Mouse (Mus musculus) limb, embryonic 11.5 days (tissue): ENCODE measurements around the gene Ncam1. TPM values are rescaled to one million over a fixed set of nuclear protein-coding genes. Genes with fewer than 3 reads are reported as not detected.

Experiments used
- ATAC-seq: fragments of 200-750 bp; cut with Nextera tagmentation; 2 replicates; pipeline ENCODE4 v1.8.0; 2017; ENCODE audit warnings: low read depth; ENCODE audit not compliant: insufficient number of reproducible peaks, low FRiP score, low TSS enrichment
- DNase-seq: peaks from one replicate; pipeline ENCODE4 v3.0.0-alpha.2; 2015; ENCODE audit warnings: low spot score
- H3K27ac ChIP-seq: fragments of 300-500 bp; sonication (generic); replicated peaks from 2 replicates; pipeline ENCODE4 v1.5.1; 2014; ENCODE audit warnings: low read depth, mild to moderate bottlenecking, low read length
- H3K27me3 ChIP-seq: fragments of 300-500 bp; sonication (generic); 2 replicates; pipeline ENCODE4 v1.6.1; 2014; ENCODE audit warnings: mild to moderate bottlenecking, low read length, mixed read lengths; ENCODE audit not compliant: control insufficient read depth, insufficient read depth
- H3K36me3 ChIP-seq: fragments of 300-500 bp; sonication (generic); 2 replicates; pipeline ENCODE4 v1.6.1; 2014; ENCODE audit warnings: mild to moderate bottlenecking, low read length, moderate library complexity, mixed read lengths; ENCODE audit not compliant: control insufficient read depth, insufficient read depth
- H3K4me1 ChIP-seq: fragments of 300-500 bp; sonication (generic); 2 replicates; pipeline ENCODE4 v1.6.1; 2014; ENCODE audit warnings: low read length, mixed read lengths; ENCODE audit not compliant: control insufficient read depth, insufficient read depth
- H3K4me2 ChIP-seq: fragments of 300-500 bp; sonication (generic); 2 replicates; pipeline ENCODE4 v1.6.1; 2014; ENCODE audit warnings: low read depth, mild to moderate bottlenecking, moderate library complexity; ENCODE audit not compliant: severe bottlenecking
- H3K4me3 ChIP-seq: fragments of 300-500 bp; sonication (generic); 2 replicates; pipeline ENCODE4 v1.5.1; 2014; ENCODE audit warnings: low read depth, low read length
- H3K9ac ChIP-seq: fragments of 300-500 bp; sonication (generic); 2 replicates; pipeline ENCODE4 v1.6.1; 2014; ENCODE audit warnings: mild to moderate bottlenecking, low read length
- H3K9me3 ChIP-seq: fragments of 300-500 bp; sonication (generic); 2 replicates; pipeline ENCODE4 v1.6.1; 2016; ENCODE audit warnings: low read length; ENCODE audit not compliant: control insufficient read depth
- WGBS: fragments of 180-500 bp; shearing (Covaris S2); extraction: QIAGEN DNeasy Blood & Tissue Kit; methylation state at CpG from one replicate; pipeline ENCODE4 v1.1.7; 2014; 5-methylcytosine and 5-hydroxymethylcytosine counted together
- polyA plus RNA-seq: library from polyadenylated mRNA; unstranded; fragments of >200 nt; fragmentation: Nextera tagmentation; extraction: Ambion mirVana; gene quantifications from 2 replicates; pipeline ENCODE4 v1.2.1, GENCODE M21; 2014

Gene Ncam1
- polyA plus RNA-seq, 1 experiment from 2014 or later = 34.2 TPM

DNA sequence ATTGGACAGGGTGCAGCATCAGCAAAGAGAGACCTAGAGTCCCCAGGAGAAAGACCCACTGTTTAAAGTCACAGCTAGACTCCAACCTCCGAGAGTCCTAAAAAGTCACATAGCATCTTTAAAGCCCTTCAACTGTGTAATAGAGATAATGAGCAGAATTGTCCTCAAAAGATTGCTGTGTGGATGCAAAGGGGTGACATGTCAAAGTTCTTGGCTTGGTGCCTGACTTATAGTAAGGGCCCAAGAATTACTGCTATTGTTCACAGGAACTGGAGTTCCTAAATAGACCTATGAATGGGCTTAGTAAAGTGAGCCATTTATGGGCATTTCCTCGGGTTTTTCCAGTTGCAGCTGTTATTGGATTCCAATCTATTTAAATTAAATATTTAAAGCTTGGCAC, 54.4 kb downstream of the Ncam1 start:
- 71% methylated on average over 2 of the region's 2 CpGs for WGBS
- no peaks in the 10 kb centered on the region for H3K36me3 ChIP-seq
- H3K9ac ChIP-seq = no peak overlapping the region
- H3K9me3 ChIP-seq = no peaks in the 10 kb centered on the region
- H3K27me3 ChIP-seq = no peaks in the 10 kb centered on the region
- no peak for ATAC-seq
- H3K4me1 ChIP-seq = no peaks in the 10 kb centered on the region; the same call in 1 of the 2 replicates
- no peak for DNase-seq
- no peak overlapping the region for H3K4me3 ChIP-seq
- no peak overlapping the region for H3K27ac ChIP-seq
- no peak overlapping the region for H3K4me2 ChIP-seq

GRCm38 (mm10) chr9:49739935-49740334, 58.8 kb downstream of the Ncam1 start:
- Histone ChIP-seq H3K9me3 (no peaks in the 10 kb centered on the region), H3K36me3 (no peaks in the 10 kb centered on the region), H3K4me1 (no peaks in the 10 kb centered on the region), H3K4me3 (no peak overlapping the region), H3K27me3 (no peaks in the 10 kb centered on the region), H3K9ac (no peak overlapping the region), H3K4me2 (no peak overlapping the region), H3K27ac (no peak overlapping the region)
- DNase-seq = no peak
- 92% methylated on average over 6 of the region's 6 CpGs for WGBS
- ATAC-seq = no peak

- Histone ChIP-seq H3K27me3 (no peaks in the 10 kb centered on the region), H3K4me1 (no peaks in the 10 kb centered on the region), H3K4me3 (no peak overlapping the region), H3K9me3 (no peaks in the 10 kb centered on the region), H3K36me3 (no peaks in the 10 kb centered on the region), H3K4me2 (no peak overlapping the region), H3K27ac (no peak overlapping the region), H3K9ac (no peak overlapping the region)
- no peak for DNase-seq
- no peak for ATAC-seq
- WGBS = 76% methylated on average over 1 of the region's 1 CpGs
These were observed 60.2 kb downstream of the Ncam1 start for GRCm38 (mm10) chr9:49738546-49738945.

GRCm38 (mm10) chr9:49737166-49737565, 61.6 kb downstream of the Ncam1 start:
- Histone ChIP-seq H3K4me1 (no peaks in the 10 kb centered on the region), H3K27ac (no peak overlapping the region), H3K27me3 (no peaks in the 10 kb centered on the region), H3K9ac (no peak overlapping the region), H3K9me3 (no peaks in the 10 kb centered on the region), H3K4me2 (no peak overlapping the region), H3K36me3 (no peaks in the 10 kb centered on the region), H3K4me3 (no peak overlapping the region)
- no peak for ATAC-seq
- 90% methylated on average over 6 of the region's 6 CpGs for WGBS
- DNase-seq = no peak

GRCm38 (mm10) chr9:49734348-49735007, 64.2 kb downstream of the Ncam1 start:
- no peak for ATAC-seq
- Histone ChIP-seq H3K4me2 (no peak overlapping the region), H3K27ac (no peak overlapping the region), H3K9me3 (no peaks in the 10 kb centered on the region), H3K36me3 (no peaks in the 10 kb centered on the region), H3K27me3 (no peaks in the 10 kb centered on the region), H3K4me1 (no peaks in the 10 kb centered on the region), H3K9ac (no peak overlapping the region), H3K4me3 (no peak overlapping the region)
- no peak for DNase-seq
- WGBS = 87% methylated on average over 7 of the region's 7 CpGs

DNA sequence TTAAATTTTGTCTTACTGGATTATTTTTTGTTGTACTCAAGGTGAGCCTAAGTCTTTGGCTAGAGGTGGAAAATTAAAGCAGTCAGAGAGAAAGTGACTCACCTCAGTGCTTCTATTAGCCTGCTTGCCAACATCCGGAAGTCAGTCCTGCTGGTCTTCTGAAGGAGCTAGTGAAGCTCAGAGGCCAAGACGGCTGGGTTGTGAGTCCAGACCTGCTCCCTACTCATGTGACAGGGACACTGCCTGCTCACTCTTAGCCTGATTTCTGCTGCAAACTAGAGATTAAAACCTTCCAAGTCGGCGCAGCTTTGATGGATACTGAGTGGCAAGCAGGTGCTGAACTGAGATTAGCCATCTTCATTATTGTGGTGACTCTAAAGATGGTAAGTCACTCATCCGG, 65.0 kb downstream of the Ncam1 start:
- no peaks in the 10 kb centered on the region for H3K4me1 ChIP-seq
- no peak overlapping the region for H3K4me2 ChIP-seq
- H3K36me3 ChIP-seq = no peaks in the 10 kb centered on the region
- H3K9ac ChIP-seq = no peak overlapping the region
- 90% methylated on average over 5 of the region's 5 CpGs for WGBS
- H3K4me3 ChIP-seq = no peak overlapping the region
- no peak for ATAC-seq
- DNase-seq = no peak
- H3K9me3 ChIP-seq = no peaks in the 10 kb centered on the region
- no peak overlapping the region for H3K27ac ChIP-seq
- H3K27me3 ChIP-seq = no peaks in the 10 kb centered on the region

DNA sequence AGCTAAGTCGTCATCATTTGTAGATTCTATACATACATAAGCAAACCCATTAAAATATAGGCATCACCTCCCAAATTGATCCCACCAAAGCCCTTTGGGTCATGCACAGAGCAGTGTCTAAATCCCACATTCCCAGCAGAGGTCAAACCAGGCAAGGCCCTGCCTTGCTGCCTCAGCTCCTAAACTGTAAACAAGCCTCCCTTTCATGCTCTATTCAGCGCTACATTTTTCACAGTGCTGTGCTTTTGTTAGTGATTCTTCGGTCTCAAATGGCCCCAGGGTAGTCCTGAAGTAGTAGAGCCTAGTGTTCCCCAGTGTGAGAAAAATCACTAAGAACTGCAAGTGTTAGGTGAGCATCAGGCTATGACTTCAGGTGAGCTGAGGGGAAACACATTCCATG, 69.2 kb downstream of the Ncam1 start:
- H3K9ac ChIP-seq = no peak overlapping the region
- 55% methylated on average over 3 of the region's 3 CpGs for WGBS
- no peak for DNase-seq

DNA sequence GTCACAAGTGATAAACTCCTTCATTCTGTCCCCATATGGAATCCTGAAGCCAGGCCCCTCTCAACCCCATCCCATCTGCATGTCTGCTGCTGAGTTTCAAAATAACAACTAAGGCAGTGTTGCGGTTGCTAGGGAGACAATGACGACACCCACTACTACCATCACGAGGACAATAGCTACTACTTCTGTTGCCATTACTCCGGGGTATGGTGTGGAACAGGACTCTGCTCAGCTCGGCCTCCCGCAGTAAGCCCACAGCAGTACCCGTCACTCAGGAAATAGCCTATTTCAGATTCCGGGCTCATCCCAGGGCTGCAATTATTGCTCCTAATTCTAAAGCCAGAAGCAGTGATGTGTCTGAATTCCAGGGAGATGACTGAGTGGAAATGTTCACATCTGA, 70.5 kb downstream of the Ncam1 start:
- Histone ChIP-seq H3K4me1 (no peaks in the 10 kb centered on the region), H3K36me3 (no peaks in the 10 kb centered on the region), H3K4me3 (no peak overlapping the region), H3K9me3 (no peaks in the 10 kb centered on the region), H3K27ac (no peak overlapping the region), H3K9ac (no peak overlapping the region), H3K27me3 (no peaks in the 10 kb centered on the region), H3K4me2 (no peak overlapping the region)
- no peak for ATAC-seq
- WGBS = 68% methylated on average over 8 of the region's 8 CpGs
- DNase-seq = no peak

More for the DNA sequence above, 69.2 kb downstream of the Ncam1 start:
- H3K36me3 ChIP-seq = no peaks in the 10 kb centered on the region
- no peak overlapping the region for H3K27ac ChIP-seq
- H3K27me3 ChIP-seq = no peaks in the 10 kb centered on the region
- no peak for ATAC-seq
- H3K4me2 ChIP-seq = no peak overlapping the region
- H3K9me3 ChIP-seq = no peaks in the 10 kb centered on the region
- no peaks in the 10 kb centered on the region for H3K4me1 ChIP-seq
- no peak overlapping the region for H3K4me3 ChIP-seq

GRCm38 (mm10) chr9:49722765-49723164, 76.0 kb downstream of the Ncam1 start:
- H3K9me3 ChIP-seq = no peaks in the 10 kb centered on the region
- no peak overlapping the region for H3K9ac ChIP-seq
- H3K27ac ChIP-seq = no peak overlapping the region
- DNase-seq (no peak), ATAC-seq (no peak)
- no peak overlapping the region for H3K4me3 ChIP-seq
- H3K27me3 ChIP-seq = no peaks in the 10 kb centered on the region
- 85% methylated on average over 5 of the region's 5 CpGs for WGBS
- no peaks in the 10 kb centered on the region for H3K36me3 ChIP-seq
- no peak overlapping the region for H3K4me2 ChIP-seq
- H3K4me1 ChIP-seq = no peaks in the 10 kb centered on the region
